Mouse (Mus musculus): ENCODE data around the gene Pccb. TPM values are rescaled to one million over a fixed set of nuclear protein-coding genes. Genes with fewer than 3 reads are reported as not detected.

Pccb gene
- polyA plus RNA-seq, 1 experiment, result 69.9 TPM

DNA sequence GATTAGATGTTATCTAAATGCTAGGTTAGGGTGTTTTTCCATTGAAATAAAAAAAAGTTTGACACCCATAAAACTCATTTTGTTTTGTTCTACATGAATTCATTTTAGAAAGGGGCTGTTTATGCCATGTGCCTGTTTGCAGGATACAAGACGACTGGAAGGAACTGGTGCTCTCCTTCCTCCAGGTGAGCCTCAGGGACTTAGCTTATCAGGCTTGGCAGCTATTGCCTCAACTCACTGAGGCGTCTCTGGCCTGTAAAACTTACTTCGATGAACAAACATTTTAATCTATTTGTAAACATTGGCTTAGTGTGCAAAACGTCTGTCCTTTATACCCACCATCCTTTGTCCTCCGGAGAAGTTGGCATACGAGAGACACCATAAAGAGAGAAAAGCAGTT lies 18.0 kb upstream of the Pccb start:
- H3K4me3 ChIP-seq (ENCODE audit: insufficient read depth, low read length), result no peak overlapping the region
- TF ChIP-seq CTCF (IDR thresholded peaks at IDR 0.05; ENCODE audit: extremely low read depth, insufficient read depth, low read length) (no peak), POLR2A (IDR thresholded peaks at IDR 0.05; ENCODE audit: extremely low read depth, insufficient read depth, low read length) (no peak)
- H3K27ac ChIP-seq (ENCODE audit: insufficient read depth, low read length), result no peak overlapping the region
- H3K4me1 ChIP-seq (ENCODE audit: control insufficient read depth, insufficient read depth, low read length), result no peaks in the 10 kb centered on the region

DNA sequence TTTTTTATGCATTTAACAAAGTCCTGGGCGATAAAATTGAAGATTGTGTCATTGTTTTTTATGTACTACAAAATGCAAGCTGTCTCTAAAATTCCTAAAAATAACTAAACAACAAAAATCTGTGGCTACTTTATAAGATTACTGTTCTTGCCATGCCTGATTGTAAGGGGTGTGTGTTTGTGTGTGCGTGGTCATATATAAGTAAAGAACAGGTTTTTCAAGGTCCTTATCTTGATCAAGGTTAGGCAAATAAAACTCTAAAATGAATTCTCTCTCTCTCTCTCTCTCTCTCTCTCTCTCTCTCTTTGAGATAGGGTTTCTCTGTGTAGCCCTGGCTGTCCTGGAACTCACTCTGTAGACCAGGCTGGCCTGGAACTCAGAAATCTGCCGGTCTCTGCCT lies 17.3 kb upstream of the Pccb start:
- TF ChIP-seq POLR2A (IDR thresholded peaks at IDR 0.05; ENCODE audit: extremely low read depth, insufficient read depth, low read length) (no peak), CTCF (IDR thresholded peaks at IDR 0.05; ENCODE audit: extremely low read depth, insufficient read depth, low read length) (no peak)
- Histone ChIP-seq H3K27ac (ENCODE audit: insufficient read depth, low read length) (no peak overlapping the region), H3K4me1 (ENCODE audit: control insufficient read depth, insufficient read depth, low read length) (no peaks in the 10 kb centered on the region), H3K4me3 (ENCODE audit: insufficient read depth, low read length) (no peak overlapping the region)

DNA sequence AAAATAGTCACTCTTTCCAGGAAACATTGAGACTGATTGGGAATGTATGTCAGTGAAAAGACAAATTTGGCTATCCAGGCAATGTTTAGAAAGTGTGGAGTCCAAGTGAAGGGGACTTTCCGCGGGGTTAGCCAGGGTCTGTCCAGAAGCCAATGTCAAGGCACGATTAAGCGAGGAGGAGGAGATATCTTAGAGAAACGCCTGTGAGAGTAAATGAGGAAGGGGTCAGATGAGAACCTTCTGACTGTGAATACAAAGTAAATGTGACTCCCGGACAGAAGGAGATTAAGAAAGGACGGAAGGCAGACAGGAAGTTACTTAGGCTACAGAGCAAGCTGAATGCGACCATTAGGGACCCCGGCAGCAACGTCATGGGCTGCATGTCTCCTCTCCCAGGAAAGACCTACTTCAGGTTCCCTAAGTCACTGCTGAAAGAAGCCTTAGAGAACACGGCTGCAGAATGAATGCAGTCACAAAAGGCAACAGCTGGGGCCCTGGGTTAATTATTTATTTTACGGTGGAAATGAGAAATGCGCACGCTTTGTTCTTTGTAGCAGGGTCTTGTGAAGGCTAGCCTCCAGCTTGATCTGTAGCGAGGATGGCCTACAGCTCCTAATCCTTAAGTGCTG lies 11.1 kb upstream of the Pccb start:
- Histone ChIP-seq H3K4me1 (ENCODE audit: control insufficient read depth, insufficient read depth, low read length) (no peaks in the 10 kb centered on the region), H3K27ac (ENCODE audit: insufficient read depth, low read length) (no peak overlapping the region), H3K4me3 (ENCODE audit: insufficient read depth, low read length) (no peak overlapping the region)
- TF ChIP-seq POLR2A (IDR thresholded peaks at IDR 0.05; ENCODE audit: extremely low read depth, insufficient read depth, low read length) (no peak), CTCF (IDR thresholded peaks at IDR 0.05; ENCODE audit: extremely low read depth, insufficient read depth, low read length) (no peak)

DNA sequence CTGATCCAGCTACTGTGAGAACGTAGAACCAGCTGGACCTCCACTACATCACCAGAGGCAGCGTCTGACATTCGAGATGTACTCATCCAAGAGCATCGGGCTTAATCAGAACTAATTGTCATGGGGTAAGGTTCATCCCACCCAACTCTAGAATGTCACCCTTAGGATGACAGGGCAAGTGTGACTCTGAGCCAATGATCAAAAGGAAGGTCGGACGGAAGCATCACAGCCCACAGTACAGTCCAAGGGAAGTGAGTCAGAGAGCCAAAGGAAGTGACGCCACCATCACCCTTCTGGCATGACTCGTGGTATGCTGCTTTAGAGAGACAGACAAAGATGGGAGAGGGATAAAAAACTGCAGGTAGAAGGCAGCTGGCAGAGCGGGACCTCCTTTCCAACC lies 7.6 kb upstream of the Pccb start:
- Histone ChIP-seq H3K27ac (ENCODE audit: insufficient read depth, low read length) (no peak overlapping the region), H3K4me3 (ENCODE audit: insufficient read depth, low read length) (no peak overlapping the region), H3K4me1 (ENCODE audit: control insufficient read depth, insufficient read depth, low read length) (no peaks in the 10 kb centered on the region)
- TF ChIP-seq POLR2A (IDR thresholded peaks at IDR 0.05; ENCODE audit: extremely low read depth, insufficient read depth, low read length) (no peak), CTCF (IDR thresholded peaks at IDR 0.05; ENCODE audit: extremely low read depth, insufficient read depth, low read length) (no peak)

DNA sequence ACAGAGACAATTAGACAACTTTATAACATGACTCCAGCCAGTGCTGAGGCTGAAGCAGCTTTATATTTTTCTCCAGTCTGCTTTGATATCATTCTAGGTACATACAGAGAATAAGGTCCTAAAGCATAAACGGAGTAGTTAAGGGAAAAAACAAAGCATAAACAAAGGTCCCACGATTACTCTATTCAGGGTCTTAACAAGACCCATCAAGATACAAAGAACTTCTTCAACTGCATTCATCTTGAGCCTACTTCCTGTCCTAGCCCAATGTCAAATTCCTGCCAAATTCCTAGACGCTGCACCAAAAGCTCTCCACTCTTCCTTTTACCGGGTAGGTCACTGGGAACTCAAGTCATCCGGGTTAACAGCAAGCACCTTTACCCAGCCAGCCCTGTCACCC lies 6.8 kb upstream of the Pccb start:
- no peaks in the 10 kb centered on the region for H3K4me1 ChIP-seq (ENCODE audit: control insufficient read depth, insufficient read depth, low read length)
- H3K4me3 ChIP-seq (ENCODE audit: insufficient read depth, low read length), result no peak overlapping the region
- no peak overlapping the region for H3K27ac ChIP-seq (ENCODE audit: insufficient read depth, low read length)
- TF ChIP-seq POLR2A (IDR thresholded peaks at IDR 0.05; ENCODE audit: extremely low read depth, insufficient read depth, low read length) (no peak), CTCF (IDR thresholded peaks at IDR 0.05; ENCODE audit: extremely low read depth, insufficient read depth, low read length) (no peak)

DNA sequence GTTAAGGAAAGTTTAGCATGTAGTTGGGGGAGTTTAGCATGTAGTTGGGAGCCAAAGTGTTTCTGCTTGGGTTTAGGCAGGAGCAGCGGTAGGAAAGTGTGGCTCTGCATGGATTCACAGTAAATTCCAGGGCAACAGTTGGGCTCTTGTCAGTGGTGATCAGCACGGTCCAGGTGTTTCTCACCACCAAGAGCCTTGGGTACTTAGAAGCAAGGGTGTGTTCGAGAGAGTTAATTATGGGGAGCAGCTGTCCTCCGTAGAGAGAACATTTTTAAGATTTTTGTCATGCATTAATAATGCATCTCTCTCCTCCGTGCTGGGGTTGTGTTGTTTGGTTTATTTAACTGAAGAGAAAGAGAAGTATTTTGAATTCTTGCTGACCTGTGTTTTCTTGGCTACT lies 3.9 kb upstream of the Pccb start:
- H3K4me1 ChIP-seq (ENCODE audit: control insufficient read depth, insufficient read depth, low read length), result peaks cover 1% of the 10 kb centered on the region; the same call in 1 of the 2 replicates
- no peak for TF ChIP-seq CTCF (IDR thresholded peaks at IDR 0.05; ENCODE audit: extremely low read depth, insufficient read depth, low read length)
- TF ChIP-seq POLR2A (IDR thresholded peaks at IDR 0.05; ENCODE audit: extremely low read depth, insufficient read depth, low read length), result no peak
- H3K4me3 ChIP-seq (ENCODE audit: insufficient read depth, low read length), result no peak overlapping the region
- H3K27ac ChIP-seq (ENCODE audit: insufficient read depth, low read length), result no peak overlapping the region

DNA sequence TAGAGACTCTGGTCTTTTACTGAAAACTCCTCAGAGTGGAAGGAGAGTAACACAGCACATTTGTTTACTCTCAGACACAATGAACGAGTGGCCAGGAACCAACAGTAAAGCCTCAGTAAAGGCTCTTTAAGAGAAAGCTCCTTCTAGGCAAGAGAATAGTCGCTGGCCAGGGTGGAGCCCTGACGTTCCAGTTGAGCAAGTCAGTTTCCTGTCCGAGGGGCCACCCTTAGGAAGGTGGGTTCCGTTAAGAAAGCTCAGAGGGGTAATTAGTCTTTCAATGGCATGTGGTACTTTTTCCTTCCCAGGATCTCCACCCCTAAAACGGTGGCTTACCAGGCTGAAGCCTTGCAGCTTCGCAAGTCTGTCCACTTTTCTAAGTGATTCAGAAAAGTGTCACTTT lies 2.7 kb upstream of the Pccb start:
- Histone ChIP-seq H3K27ac (ENCODE audit: insufficient read depth, low read length) (no peak overlapping the region), H3K4me1 (ENCODE audit: control insufficient read depth, insufficient read depth, low read length) (peaks cover 1% of the 10 kb centered on the region; the same call in 1 of the 2 replicates), H3K4me3 (ENCODE audit: insufficient read depth, low read length) (no peak overlapping the region)
- no peak for TF ChIP-seq CTCF (IDR thresholded peaks at IDR 0.05; ENCODE audit: extremely low read depth, insufficient read depth, low read length)
- TF ChIP-seq POLR2A (IDR thresholded peaks at IDR 0.05; ENCODE audit: extremely low read depth, insufficient read depth, low read length), result no peak

DNA sequence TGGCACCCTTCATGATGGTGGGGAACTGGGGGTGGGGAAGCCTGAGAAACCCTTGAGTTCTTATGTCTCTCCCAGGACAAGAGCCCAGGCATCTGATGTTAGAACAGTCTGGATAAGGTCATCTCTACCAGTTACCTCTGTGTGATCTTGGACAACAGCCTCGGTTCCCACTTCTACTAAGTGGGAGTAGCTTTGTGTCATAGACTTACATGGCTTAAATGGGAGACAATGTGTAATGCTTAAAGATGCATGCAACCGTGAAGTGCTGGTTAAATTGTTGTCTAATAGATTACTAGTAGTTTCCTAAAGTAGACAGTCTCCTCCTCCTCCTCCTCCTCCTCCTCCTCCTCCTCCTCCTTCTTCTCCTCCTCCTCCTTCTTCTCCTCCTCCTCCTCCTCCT lies 2.2 kb upstream of the Pccb start:
- TF ChIP-seq POLR2A (IDR thresholded peaks at IDR 0.05; ENCODE audit: extremely low read depth, insufficient read depth, low read length) (no peak), CTCF (IDR thresholded peaks at IDR 0.05; ENCODE audit: extremely low read depth, insufficient read depth, low read length) (no peak)
- Histone ChIP-seq H3K4me3 (ENCODE audit: insufficient read depth, low read length) (no peak overlapping the region), H3K27ac (ENCODE audit: insufficient read depth, low read length) (no peak overlapping the region), H3K4me1 (ENCODE audit: control insufficient read depth, insufficient read depth, low read length) (peaks cover 1% of the 10 kb centered on the region; the same call in 1 of the 2 replicates)

DNA sequence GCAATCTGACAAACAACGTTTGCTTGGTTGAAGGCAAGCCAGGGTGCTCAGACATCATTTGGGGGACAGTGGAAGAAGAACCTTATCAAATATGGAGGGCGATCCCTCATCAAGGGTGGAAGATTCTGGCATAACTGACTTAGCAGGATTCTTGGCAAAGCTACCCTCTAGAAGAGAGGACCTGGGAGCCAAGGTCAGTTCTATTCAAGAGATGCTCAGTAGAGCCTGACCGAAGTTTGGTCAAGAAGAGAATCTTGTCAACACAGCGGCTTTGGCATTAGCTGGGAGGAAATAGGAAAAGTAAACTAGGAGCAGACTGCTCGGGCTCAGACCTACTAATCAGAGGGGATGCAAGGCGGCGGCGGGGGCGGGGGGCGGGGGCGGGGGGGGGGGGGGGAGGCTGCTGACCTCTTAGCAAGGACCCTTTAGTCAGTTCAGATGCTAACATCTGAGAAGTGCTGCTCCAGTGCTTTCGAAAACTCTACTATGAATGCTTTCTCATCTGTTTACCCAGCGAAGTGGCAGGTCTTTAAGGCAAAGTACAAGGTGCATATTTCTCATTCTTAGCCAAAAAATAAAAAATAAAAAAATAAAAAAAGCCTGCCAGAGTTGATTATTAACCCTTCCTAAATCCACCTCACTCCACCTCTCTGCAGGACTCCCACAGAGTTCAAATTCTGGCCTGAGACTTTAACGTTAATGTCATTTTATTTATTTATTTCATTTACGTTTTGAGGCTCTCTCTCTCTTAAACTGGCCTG lies 1.3 kb upstream of the Pccb start:
- TF ChIP-seq CTCF (IDR thresholded peaks at IDR 0.05; ENCODE audit: extremely low read depth, insufficient read depth, low read length) (no peak), POLR2A (IDR thresholded peaks at IDR 0.05; ENCODE audit: extremely low read depth, insufficient read depth, low read length) (no peak)
- Histone ChIP-seq H3K4me1 (ENCODE audit: control insufficient read depth, insufficient read depth, low read length) (peaks cover 1% of the 10 kb centered on the region; the same call in 1 of the 2 replicates), H3K27ac (ENCODE audit: insufficient read depth, low read length) (no peak overlapping the region), H3K4me3 (ENCODE audit: insufficient read depth, low read length) (no peak overlapping the region)
